Mouse (Mus musculus) liver, postnatal 0 days (tissue): Measurements from ENCODE around the gene Arhgap1. TPM values are rescaled to one million over a fixed set of nuclear protein-coding genes. Genes with fewer than 3 reads are reported as not detected.
"Not testable (repeated sequence)": the region's sequence is repeated elsewhere in the genome, so short reads cannot be mapped to it uniquely, and the experiment has no call there.

Experiments used
- ATAC-seq: fragments of 200-750 bp; cut with Nextera tagmentation; 2 replicates; pipeline ENCODE4 v1.8.0; 2017; ENCODE audit warnings: mild to moderate bottlenecking, moderate library complexity
- DNase-seq: peaks from one replicate; pipeline ENCODE4 v3.0.0-alpha.2; 2016
- H3K27ac ChIP-seq: fragments of 300-500 bp; sonication (generic); 2 replicates; pipeline ENCODE4 v1.5.1; 2014; ENCODE audit warnings: antibody characterized with exemption, moderate library complexity, mild to moderate bottlenecking, low read depth
- H3K27me3 ChIP-seq: fragments of 300-500 bp; sonication (generic); 2 replicates; pipeline ENCODE4 v1.6.1; 2014; ENCODE audit warnings: low read length, control low read depth, mixed read lengths; ENCODE audit not compliant: insufficient read depth
- H3K36me3 ChIP-seq: fragments of 300-500 bp; sonication (generic); replicated peaks from 2 replicates; pipeline ENCODE4 v1.6.1; 2014; ENCODE audit warnings: mild to moderate bottlenecking, control low read depth, low read length, moderate library complexity, mixed read lengths; ENCODE audit not compliant: insufficient read depth
- H3K4me1 ChIP-seq: fragments of 300-500 bp; sonication (generic); 2 replicates; pipeline ENCODE4 v1.6.1; 2014; ENCODE audit warnings: antibody characterized with exemption, mild to moderate bottlenecking, control low read depth; ENCODE audit not compliant: insufficient read depth
- H3K4me2 ChIP-seq: fragments of 300-500 bp; sonication (generic); 2 replicates; pipeline ENCODE4 v1.6.1; 2014; ENCODE audit warnings: low read depth, mild to moderate bottlenecking, low read length, moderate library complexity, mixed read lengths
- H3K4me3 ChIP-seq: fragments of 300-500 bp; sonication (generic); 2 replicates; pipeline ENCODE4 v1.5.1; 2014; ENCODE audit warnings: low read depth, low read length
- H3K9ac ChIP-seq: fragments of 300-500 bp; sonication (generic); replicated peaks from 2 replicates; pipeline ENCODE4 v1.6.1; 2014; ENCODE audit warnings: mild to moderate bottlenecking, moderate library complexity
- H3K9me3 ChIP-seq: fragments of 300-500 bp; sonication (generic); 2 replicates; pipeline ENCODE4 v1.6.1; 2016; ENCODE audit warnings: mild to moderate bottlenecking, control low read depth, low read length, mixed read lengths
- CTCF ChIP-seq: sonication (generic); IDR thresholded peaks from 2 replicates; pipeline ENCODE4 v1.5.1; 2016; ENCODE audit warnings: antibody characterized with exemption, low read depth
- EP300 ChIP-seq: IDR thresholded peaks from 2 replicates; pipeline ENCODE4 v1.6.1; 2016; ENCODE audit warnings: antibody characterized with exemption, low read depth, mild to moderate bottlenecking
- WGBS: fragments of 180-500 bp; shearing (Covaris S2); extraction: QIAGEN DNeasy Blood & Tissue Kit; methylation state at CpG from one replicate; pipeline ENCODE4 v1.1.7; 2014; ENCODE audit not compliant: insufficient replicate concordance; 5-methylcytosine and 5-hydroxymethylcytosine counted together
- polyA plus RNA-seq: library from polyadenylated mRNA; unstranded; fragments of >200 nt; fragmentation: Nextera tagmentation; extraction: Ambion mirVana; gene quantifications from 2 replicates; pipeline ENCODE4 v1.2.1, GENCODE M21; 2015

The Arhgap1 gene
- polyA plus RNA-seq = 27.3 and 28.1 TPM in 2 replicates

DNA sequence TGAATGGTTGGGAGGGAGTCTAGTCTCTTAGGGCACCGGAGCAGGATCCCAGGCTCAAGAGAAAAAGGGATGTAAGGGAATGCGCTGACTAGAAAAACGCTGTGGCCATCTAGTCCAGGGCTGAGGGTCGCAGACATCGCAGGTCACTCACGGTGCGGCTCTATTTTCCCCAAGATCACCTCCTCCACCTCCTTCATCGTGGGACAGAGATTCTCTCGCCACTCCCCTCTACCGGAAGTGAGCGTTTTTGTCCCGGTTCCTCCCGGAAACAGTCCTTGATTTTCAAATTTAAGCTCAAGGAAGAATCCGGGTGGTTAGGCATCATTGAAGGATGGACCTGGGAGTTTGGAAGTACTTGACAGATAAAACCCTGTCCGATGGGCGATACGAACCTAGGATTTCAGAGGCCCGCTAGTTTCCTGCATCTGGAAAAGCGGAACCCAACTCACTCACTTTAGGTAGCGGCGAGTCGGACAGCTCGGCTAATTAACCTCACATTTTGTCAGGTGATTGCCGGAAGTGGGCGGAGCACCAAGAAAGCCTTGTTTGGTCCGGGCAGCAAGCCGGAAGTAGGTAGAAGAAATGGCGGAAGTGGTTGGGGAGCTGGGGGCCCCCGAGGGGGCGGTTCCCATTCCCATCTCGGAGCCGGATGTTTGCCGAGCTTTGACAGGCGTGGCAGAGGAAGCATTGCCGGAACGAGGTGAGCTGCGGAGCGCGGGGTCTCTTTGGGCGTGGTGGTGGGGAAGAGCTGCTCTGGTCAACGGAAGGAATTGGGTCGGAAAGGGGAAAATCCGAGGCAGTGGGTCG is at the start of gene Arhgap1, which contains the start of gene Zfp408:
Gene Arhgap1 (plus strand): TSS at position 308 of the 807 bp plus-strand sequence.
Gene Zfp408 (minus strand): TSS at position 239 of the 807 bp plus-strand sequence.
- peak; percentile 95 for ATAC-seq
- peak within 1 kb of the TSS; percentile 97 for H3K27ac ChIP-seq
- DNase-seq = peak; percentile 98
- H3K36me3 ChIP-seq = peaks cover 47% of the 10 kb centered on the region
- TF ChIP-seq CTCF (no peak), EP300 (peak; percentile 84)
- peak within 1 kb of the TSS; percentile 99 for H3K4me2 ChIP-seq
- peaks cover 30% of the 10 kb centered on the region for H3K4me1 ChIP-seq
- no peaks in the 10 kb centered on the region for H3K9me3 ChIP-seq
- peak within 1 kb of the TSS; percentile 78 for H3K4me3 ChIP-seq
- under 1% methylated on average over 44 of the region's 44 CpGs for WGBS
- no peaks in the 10 kb centered on the region for H3K27me3 ChIP-seq
- peak within 1 kb of the TSS; percentile 91 for H3K9ac ChIP-seq

DNA sequence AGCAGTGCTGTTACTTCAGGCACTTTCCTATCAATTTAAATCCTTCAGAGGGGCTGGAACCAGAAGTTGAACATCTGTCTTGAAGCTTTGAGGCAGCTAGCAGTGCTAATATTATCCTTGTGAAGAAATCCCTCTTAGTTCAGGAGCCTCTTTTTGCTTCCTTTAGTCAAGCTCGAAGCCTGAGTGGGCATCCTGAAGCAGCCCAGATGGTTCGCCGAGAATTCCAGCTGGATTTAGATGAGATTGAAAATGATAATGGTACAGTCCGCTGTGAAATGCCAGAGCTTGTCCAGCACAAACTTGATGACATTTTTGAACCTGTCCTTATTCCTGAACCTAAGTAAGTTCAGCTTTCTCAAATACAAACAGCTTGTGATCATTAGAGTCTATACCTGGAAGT is 49.2 kb upstream of the Arhgap1 start:
- no peaks in the 10 kb centered on the region for H3K9me3 ChIP-seq
- peaks cover 67% of the 10 kb centered on the region for H3K36me3 ChIP-seq
- no peaks in the 10 kb centered on the region for H3K27me3 ChIP-seq
- no peak for TF ChIP-seq CTCF
- no peak for TF ChIP-seq EP300
- H3K4me2 ChIP-seq = no peak overlapping the region
- no peak overlapping the region for H3K27ac ChIP-seq
- H3K9ac ChIP-seq = no peak overlapping the region
- WGBS = 95% methylated on average over 4 of the region's 4 CpGs
- DNase-seq (no peak), ATAC-seq (no peak)
- H3K4me1 ChIP-seq = no peaks in the 10 kb centered on the region
- H3K4me3 ChIP-seq = no peak overlapping the region

DNA sequence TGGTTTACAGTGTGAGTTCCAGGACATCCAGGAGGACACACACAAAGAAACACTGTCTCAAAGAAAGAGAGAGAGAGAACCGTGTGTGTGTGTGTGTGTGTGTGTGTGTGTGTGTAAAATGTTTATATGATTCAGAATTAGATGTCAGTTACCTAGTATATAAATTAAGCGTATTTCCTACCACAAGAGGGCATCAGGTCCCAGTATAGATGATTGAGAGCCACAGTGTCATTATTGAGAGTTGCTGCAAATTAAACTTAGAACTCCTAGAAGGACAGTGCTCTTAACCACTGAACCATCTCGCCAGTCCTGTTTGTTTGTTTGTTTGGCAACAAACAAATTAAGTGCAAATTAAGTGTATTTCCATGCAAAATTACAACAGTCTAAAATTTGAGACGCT is 47.3 kb upstream of the Arhgap1 start:
- peaks cover 64% of the 10 kb centered on the region for H3K36me3 ChIP-seq
- no peak overlapping the region for H3K9ac ChIP-seq
- TF ChIP-seq EP300 (no peak), CTCF (peak; percentile 43)
- no peak overlapping the region for H3K4me2 ChIP-seq
- H3K4me1 ChIP-seq = no peaks in the 10 kb centered on the region
- no peaks in the 10 kb centered on the region for H3K27me3 ChIP-seq
- H3K9me3 ChIP-seq = no peaks in the 10 kb centered on the region
- no peak overlapping the region for H3K4me3 ChIP-seq
- DNase-seq (no peak), ATAC-seq (no peak)
- 84% methylated on average over 4 of the region's 4 CpGs for WGBS
- no peak overlapping the region for H3K27ac ChIP-seq

DNA sequence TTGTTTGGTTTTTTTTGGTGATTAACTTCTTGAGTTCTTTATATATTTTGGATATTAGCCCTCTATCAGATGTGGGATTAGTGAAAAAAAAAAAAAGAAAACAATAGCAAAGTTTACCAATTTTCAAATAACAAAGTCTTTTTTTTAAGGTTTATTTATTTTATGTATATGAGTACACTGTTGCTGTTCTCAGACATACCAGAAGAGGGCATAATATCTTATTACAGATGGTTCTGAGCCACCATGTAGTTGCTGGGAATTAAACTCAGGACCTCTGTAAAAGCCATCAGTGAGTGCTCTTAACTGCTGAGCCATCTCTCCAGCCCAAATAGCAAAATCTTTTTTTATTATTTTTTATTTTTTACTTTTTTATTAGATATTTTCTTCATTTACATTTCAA is 40.3 kb upstream of the Arhgap1 start:
- not testable (repeated sequence) for H3K27ac ChIP-seq, H3K9me3 ChIP-seq, H3K27me3 ChIP-seq, H3K4me3 ChIP-seq, H3K9ac ChIP-seq, H3K4me2 ChIP-seq, DNase-seq, H3K4me1 ChIP-seq, ATAC-seq
- peaks cover 30% of the 10 kb centered on the region for H3K36me3 ChIP-seq
- peak; percentile 19; the same call in 1 of the 2 replicates for TF ChIP-seq CTCF

DNA sequence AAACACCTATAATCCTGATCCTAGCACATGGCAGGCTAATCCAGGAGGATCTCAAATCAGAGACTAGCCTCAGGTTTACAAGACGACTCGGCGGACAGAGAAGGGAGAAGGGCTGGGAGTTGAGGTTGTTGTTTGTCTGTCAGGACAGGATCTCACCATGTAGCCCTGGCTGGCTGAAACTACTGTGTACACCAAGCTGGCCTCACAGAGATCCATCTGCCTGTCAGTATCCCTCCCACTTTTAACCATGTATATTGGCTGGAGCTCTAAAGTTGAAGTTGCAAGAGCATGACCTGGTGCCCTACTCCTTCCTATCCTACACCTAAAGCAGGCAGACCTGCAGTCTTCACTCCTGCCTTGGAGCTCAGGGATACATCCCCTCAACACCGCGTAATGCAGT is 27.3 kb upstream of the Arhgap1 start:
- no peak overlapping the region for H3K4me2 ChIP-seq
- no peak overlapping the region for H3K9ac ChIP-seq
- TF ChIP-seq EP300 (no peak), CTCF (no peak)
- no peak overlapping the region for H3K4me3 ChIP-seq
- H3K36me3 ChIP-seq = peaks cover 63% of the 10 kb centered on the region
- no peak for DNase-seq
- H3K9me3 ChIP-seq = no peaks in the 10 kb centered on the region
- no peak overlapping the region for H3K27ac ChIP-seq
- ATAC-seq = no peak
- WGBS = 94% methylated on average over 5 of the region's 5 CpGs
- no peaks in the 10 kb centered on the region for H3K27me3 ChIP-seq
- no peaks in the 10 kb centered on the region for H3K4me1 ChIP-seq

DNA sequence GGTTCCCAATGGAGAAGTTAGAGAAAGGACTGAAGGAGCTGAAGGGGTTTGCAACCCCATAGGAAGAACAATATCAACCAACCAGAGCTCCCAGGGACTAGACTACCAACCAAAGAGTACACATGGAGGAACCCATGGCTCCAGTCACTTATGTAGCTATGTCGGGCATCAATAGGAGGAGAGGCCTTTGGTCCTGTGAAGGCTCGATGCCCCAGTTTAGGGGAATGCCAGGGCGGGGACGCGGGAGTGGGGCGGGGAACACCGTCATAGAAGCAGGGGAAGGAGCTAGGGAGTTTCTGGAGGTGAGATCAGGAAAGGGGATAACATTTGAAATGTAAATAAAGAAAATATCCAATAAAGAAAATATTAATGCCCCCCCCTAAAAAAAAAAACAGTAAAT is 26.3 kb upstream of the Arhgap1 start:
- not testable (repeated sequence) for H3K9ac ChIP-seq, ATAC-seq, H3K27ac ChIP-seq, H3K4me2 ChIP-seq, H3K4me3 ChIP-seq, DNase-seq, H3K27me3 ChIP-seq, H3K9me3 ChIP-seq, H3K4me1 ChIP-seq
- H3K36me3 ChIP-seq = peaks cover 55% of the 10 kb centered on the region
- 95% methylated on average over 7 of the region's 7 CpGs for WGBS
